Mouse (Mus musculus): Measurements from ENCODE around the gene Plcl2. TPM values are rescaled to one million over a fixed set of nuclear protein-coding genes. Genes with fewer than 3 reads are reported as not detected.
"Not testable (repeated sequence)": the region's sequence is repeated elsewhere in the genome, so short reads cannot be mapped to it uniquely, and the experiment has no call there.

Plcl2 gene
- total RNA-seq, 1 experiment from 2014 or later, result 53.1 TPM

DNA sequence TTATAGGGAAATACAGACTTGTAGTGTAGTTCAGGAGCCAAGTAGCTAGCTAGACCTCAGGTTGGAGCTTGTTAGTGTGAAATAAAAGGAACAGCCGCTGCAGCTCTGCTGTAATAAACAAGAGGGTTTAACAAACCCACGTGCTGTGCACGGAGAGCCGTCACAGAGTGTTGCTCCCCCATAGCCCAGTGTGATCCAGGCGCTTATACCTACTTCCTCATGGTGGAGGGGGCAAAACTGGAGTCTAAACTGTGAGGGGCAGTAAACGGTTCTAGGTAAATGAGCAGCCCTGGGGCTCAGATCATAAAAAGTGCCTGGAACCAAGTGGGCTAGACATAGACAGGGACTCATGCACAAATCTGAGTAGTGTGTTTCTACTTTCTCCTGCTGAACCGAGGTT, 165.4 kb downstream of the Plcl2 start:
- DNase-seq, result no peak

DNA sequence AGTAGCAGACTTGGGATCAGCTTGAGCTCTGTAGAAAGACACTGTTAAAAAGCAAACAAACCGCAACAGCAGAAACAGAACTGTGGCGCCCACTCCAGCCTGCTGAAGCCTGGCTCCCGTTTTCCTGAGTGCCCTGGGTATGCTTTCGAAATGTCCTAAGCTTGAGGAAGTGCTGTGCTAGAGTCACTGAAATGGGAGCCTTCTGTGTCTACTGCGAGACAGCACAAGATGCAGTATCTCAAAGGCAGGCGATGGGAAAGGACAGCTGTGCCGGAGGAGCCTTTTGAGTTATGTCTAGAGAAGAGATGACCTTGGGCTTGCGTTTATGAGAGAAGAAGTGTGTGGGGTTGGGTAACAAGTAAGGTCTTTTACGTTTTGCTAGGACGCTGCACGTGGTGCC, 166.0 kb downstream of the Plcl2 start:
- peak; percentile 22 for DNase-seq

DNA sequence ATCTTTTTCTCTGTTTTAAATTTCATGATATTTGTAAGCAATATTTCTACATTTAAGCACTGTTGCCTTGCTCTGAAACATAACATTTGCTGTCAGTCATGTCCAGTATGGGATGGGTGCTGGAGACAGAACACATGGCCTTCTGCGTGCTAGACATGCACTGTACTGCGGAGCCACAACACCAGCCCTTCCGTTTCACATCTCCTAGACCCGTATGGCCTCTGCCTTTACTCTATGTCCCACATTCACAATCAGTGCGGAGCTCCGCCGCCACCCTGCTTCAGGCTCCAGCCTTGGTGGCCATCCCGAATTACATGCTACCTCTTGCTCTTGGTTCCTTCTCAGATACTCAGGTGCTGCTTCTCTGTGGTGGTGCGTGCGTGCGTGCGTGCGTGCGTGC, 168.1 kb downstream of the Plcl2 start:
- no peak for DNase-seq

DNA sequence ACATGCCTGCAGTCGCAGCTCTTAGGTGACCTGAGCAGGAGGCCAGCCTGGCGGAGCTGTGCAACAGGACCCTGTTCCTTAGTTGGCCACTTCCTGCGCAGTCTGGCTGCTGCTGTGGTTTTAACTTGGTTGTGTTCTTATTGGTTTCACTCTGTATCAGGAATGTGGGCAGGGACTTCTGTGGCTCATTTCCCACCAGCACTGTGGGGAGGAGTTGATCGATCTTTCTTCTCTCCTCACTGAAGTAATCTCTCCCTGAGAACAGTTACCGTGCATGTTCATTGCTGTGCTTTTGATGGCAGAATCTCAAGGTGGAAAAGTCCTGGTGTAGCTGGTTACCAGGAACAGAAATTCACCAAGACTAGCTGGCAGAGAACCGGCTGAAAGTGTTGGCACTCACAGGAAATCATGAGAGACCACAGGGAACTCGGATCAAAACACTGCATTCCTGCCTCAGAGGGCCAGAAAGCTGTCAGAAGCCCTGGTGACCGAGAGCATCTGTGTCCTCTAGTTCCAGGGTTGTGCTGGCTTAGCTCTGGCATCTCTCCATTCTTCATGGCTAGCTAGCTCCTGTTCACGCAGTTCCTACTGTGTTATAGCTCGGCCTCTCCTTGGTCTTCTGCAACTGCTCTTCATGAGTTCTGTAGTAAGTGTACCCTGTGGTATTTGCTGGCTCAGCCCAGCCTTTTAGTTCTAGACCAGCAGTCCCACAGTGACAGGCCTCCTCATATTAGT, 168.9 kb downstream of the Plcl2 start:
- DNase-seq, result peak; percentile 67

DNA sequence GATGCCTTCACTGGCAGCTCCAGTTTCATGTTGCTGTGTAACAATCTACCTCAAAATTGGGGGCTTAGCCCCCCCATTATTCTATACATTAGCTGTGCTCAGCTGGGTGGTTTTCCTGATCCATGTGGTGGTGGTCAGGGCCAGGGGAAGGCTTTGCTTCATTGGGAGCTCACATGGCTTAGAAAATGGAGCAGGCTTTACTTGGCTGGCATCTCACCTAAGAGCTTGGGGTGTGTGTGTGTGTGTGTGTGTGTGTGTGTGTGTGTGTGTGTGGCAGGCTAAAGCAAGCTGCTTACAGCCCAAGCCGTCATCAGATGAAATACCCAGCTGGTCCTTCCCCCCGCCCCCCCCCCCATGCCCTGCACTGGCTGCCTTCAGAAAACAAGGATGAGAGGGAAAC, 169.5 kb downstream of the Plcl2 start:
- DNase-seq, result no peak

DNA sequence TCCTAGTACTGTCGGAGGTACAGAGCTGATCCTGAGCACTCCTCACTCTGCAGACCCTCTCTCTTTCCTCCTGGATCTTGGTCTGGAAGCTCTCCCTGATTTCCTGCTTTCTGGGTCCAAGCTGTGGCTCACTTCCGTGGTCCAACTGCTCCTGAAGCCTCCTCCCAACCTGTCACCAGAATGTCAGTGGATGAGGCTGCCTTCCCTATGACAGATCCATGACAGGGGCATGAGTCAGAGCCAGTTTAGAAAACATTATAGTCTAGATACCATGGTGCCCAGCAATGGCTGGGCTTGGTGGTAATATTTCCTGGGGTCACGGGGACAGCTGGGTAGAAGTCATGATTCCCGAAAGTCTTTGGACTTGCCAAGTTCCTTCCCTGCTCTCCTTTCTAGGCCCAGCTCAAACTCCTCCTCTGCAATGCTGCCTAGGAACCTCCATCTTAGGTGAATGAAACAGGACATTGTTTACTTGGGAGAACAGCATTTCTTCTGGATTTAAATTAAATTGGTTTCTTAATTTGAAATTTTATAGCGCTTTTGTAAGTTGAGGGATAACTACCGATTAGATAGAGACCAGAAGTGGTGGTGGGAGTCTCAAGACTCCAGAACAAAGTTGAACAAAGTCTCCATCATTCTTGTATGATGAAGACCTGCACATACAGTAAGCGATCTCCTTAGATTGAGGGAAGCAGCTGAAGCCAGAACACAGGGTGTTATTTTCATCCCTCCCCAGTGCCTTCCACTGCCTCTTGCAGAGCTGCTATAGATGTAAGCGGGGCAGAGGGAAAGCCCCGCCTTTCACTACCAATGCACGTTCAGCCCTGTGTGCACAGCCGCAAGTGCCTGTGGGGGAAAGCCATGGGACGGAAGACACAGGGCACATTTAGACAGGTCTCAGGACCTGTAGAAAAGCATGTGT, 170.7 kb downstream of the Plcl2 start:
- DNase-seq, result peak; percentile 28

DNA sequence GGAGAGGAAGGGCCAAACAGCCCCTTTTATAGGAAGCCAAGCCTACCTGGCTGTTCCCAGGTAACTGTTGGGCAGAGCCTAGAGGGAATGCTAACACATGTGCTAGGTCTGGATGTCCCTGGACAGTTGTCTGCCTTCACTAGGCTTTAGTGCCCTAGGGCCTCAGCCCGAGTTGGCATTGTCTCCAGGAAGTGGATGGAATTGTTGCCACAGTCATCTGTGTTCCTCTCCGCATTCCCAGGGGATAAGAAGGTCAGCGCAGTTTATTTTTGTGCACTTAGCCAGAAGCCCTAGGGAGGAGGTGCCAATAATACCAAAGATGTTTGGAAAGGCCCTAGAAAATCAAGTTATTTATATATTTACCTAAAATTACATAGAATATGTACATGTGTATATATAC, 173.5 kb downstream of the Plcl2 start:
- DNase-seq, result peak; percentile 71

DNA sequence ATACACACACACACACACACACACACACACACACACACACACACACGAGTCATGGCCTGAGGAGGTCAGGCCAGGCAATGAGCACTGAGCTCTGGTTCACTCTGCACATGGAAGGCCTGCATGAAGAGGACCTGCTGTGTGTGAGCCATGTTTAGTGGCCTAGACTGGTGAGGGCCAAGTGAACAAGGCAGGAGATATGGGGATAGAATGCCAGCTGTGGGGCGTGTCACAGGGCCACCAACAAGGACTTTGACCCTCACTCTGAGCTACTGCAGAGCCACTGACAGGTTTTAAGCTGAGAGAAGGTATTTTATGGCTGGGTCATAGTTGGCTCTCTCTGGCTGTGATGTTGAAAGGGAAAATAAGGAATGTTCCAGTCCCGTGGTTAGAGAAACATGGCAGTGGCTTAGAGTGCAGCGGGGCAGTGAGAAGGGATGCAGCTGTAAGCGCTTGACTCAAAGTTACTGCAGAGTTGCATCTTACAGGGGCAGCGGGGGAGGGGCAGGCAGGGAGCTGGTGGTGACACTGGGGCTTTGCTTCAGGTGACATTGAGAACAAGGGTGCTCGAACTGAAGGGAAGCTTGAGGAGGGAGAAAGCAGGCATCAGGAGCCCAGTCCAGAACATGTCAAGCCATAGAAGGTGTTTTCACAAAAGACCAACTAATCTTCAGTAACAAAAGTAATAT, 175.9 kb downstream of the Plcl2 start:
- DNase-seq, result peak; percentile 37

DNA sequence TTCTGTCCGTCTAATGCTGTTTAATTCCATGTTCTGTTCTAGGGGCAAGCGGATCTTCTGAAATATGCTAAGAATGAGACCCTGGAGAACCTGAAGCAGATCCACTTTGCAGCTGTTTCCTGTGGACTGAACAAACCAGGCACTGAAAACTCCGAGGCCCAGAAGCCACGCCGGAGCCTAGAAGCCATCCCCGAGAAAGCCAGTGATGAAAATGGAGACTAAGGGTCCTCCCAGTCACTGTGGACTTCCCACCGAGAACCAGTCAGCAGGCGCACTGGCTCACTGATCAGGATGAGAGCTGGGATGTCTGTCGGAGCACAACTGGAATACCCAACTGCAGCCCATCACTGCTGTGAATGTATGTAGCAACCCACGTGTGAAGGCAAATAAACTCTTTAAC, 178.5 kb downstream of the Plcl2 start:
- no peak for DNase-seq

DNA sequence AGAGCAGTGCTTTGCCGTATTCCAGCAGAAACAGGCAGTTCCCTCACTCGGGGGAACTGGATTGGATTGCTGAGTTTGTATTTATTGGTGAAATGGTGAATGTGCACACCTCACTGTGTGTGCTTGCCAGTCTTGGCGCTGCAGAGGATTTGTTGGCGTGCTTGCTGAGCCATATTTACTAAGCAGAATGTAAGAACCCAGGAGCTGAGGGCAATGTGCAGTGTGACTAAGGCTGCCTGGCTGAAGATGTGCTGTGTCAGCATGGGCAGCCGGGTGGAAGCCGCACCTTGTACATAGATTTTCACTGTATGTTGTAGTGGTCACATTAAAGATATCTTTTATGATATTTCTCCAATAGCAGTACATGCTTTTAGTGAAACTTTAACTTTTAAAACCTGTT, 178.9 kb downstream of the Plcl2 start:
- DNase-seq, result no peak

DNA sequence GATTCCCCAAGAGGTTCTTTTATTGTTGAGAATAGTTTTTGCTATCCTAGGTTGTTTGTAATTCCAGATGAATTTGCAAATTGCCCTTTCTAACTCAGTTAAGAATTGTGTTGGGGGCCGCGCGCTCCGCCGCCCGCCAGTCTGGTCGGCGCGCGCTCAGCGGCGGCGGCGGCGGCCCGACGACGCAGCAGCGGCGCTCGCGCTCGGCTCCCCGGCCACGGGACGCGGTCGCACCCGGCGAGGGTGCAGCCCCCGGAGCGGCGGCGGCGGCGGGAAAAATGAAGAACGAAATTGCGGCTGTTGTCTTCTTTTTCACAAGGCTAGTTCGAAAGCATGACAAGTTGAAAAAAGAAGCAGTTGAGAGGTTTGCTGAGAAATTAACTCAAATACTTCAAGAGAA, 189.2 kb downstream of the Plcl2 start:
- not testable (repeated sequence) for DNase-seq

DNA sequence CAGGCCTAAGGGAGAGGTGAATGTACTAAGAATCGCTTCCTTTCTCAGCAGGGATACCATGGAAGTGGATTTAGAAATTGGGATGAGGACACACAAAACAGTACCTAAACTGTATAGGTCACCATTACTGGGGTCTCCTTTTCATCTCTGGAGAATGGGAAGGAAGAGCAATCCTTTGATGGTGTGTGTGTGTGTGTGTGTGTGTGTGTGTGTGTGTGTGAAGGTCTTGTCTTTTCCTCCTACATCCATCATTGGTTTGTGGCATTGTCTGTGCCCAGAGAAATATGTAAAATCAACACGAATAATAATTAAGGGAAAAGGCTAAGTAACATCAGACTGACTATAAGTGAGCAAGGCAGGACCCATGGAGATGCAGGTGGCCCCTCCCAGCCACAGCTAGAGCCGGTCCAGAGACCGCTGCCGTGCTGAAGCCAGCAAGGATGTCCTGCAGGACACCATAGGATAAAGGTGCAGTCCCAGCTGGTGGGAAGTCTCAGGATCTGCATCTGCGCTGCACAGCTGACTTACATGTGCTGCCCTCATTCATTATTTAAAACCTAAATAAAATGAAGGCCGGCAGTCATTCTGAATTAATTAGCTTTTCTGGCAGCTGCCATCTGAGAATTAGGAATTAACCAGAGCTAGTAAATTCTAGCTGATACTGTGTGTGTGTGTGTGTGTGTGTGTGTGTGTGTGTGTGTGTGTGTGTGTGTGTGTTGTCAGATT, 201.5 kb downstream of the Plcl2 start:
- DNase-seq, result no peak

DNA sequence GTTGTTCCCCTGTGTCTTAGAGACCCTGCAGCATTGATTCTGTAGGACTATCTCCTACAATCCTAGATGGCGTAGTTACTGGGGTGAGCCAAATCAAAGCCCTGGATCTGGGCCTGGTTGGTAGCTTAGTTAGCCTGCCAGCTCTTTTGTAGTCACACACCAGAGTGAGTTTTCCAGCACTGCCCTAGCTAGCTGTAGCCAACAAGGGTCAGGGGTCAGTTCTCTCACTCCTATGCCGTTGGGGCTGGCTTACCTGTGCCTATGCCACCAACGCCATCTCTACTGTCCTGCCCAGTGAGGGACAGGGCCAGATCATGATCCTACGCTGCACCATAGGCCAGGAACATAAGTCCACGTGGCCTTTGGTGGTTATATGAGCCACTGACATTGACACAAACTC, 208.4 kb downstream of the Plcl2 start:
- DNase-seq, result peak; percentile 19

DNA sequence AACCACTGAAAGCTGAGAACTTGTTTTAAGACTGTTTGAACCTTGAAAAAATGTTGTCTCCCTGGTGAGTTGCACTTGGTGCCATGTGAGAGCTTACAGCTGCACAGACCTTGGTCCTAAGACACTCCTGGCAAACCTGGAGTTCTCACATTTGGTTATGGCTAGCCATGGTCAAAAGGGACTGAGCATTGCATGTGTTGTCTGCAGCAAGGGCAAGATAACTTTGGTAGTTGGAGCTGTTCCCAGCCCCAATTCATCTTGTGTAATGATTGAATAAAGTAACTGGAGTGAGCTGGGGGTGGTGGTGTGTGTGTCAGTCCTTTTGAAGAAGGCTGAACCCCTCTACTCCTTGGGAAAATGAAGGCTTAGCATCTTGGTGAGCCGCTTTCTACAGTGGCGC, 215.2 kb downstream of the Plcl2 start:
- peak; percentile 43 for DNase-seq

DNA sequence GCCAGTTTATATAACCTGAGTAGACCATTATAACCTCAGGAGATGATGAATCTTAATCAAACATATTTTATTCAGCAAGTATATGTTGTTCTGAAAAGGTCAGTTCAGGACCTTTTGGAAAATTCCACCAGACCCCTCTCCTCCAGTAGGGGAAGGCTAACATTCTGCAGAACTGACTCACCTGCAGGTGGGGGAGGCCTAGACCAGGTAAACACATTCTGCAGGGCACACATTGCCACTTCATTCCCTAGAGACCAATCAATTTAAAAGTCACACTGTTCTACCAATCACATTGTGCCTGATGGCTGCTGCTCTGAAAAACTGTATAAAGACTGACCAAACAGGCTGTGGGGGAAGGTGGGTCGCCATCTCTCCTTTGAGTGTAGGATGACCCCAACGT, 217.1 kb downstream of the Plcl2 start:
- no peak for DNase-seq

DNA sequence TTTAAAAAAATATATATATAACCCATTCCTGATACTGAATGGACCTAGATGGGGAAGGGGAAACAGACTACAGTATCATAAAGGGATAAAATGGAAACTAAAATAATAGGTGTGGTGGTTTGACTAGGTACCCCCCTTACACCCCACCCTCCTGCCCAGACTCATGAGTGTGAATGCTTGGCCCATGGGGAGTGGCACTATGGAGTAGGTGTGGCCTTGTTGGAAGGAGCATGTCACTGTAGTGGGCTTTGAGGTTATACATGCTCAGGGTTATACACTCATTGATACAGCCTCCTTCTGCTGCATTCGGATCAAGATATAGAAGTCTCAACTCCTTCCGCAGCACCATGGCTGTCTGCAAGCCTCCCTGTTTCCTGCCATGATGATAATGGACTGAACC, 219.8 kb downstream of the Plcl2 start:
- no peak for DNase-seq

DNA sequence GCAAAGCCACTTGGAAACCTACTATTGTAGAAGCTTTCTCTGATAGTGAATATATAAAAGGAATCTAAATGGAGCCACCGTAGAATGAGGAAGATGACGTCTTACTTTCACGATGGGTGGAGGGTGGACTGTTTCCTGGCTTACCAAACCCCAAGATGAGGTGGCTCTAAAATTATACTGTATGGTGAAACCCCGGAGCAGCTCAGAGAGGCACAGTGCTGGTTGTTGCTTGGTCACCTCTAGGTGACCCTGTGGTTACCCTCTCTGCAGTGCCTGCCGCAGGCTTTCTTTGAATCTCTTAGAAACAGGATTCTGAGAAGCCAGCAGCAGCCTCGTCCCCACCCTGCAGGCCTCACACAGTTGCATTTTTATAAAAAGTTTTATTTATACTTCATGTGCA, 220.4 kb downstream of the Plcl2 start:
- no peak for DNase-seq

DNA sequence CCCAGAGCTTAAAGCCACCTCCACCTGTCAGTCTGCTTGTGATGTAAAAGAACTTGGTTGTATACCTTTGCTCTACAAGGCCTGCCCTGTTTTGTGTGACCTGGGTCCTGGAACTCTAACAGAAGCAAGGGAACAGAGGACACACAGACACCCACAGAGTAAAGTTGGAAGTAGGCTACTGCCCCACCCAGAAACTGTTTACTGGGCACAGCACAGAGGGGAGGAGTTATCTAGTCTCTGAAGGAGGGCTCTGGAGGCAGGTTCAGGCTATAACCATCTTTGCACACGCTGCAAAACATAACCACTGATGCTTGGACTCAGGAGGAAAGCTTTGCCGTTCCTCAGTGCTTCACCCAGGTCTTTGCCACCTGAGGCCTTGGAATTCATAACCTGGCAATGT, 221.7 kb downstream of the Plcl2 start:
- DNase-seq, result no peak

DNA sequence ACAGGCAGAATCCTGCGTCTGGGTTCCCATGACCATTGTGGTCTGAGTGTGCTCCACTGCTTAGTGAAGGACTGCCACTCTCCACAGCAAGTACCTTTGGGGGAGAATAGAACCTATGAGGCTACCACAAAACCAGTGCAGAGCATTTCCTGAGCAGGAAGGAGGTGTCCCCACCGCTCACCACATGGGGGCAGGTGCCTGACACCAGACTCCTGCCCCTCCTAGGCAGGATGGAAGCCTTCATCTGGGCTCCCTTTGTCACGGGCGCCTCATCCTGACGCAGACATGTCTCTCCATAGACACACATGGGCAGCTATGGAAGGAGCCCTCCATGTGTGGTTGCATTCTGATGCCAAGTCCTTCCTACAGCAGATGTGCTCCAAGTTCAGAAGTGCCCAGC, 222.7 kb downstream of the Plcl2 start:
- DNase-seq, result no peak

DNA sequence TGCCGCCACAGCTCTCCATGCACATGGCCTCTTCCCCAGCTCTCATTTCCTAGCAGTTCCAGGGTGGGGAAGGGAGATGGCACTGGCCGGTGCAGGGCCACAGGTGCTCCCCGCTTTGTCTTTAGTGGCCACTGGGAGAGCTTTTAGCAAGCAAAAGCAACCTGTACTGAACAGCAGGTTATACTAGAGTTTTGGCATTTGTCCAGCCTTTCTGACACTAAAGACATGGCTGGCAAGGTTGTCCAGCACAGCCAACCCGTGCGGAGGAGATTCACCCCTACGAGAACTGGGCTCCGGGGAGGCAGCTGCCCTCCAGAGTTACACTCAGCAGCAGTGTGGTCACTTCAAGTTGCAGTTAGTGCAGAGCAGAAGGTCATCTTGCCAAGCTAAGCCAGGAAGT, 224.2 kb downstream of the Plcl2 start:
- DNase-seq, result no peak

DNA sequence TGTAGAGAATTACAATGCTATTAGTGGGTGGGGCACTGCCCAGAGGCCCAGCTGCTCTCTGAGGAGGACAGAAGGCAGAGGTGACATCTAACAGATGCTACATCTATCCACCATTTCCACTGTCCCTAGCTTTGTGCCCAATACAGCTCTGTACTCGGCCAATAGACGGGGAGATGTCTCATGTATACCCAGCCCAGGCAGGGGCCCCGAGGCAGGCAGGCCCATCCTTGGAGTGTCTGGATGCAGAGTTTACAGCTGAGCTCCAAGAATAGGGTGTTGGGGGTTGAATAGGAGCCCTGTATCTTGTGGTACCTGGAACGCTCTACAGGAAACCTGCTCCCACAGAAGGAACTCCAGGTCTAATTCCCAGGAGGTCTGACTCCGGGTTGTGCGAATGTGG, 225.6 kb downstream of the Plcl2 start:
- no peak for DNase-seq

DNA sequence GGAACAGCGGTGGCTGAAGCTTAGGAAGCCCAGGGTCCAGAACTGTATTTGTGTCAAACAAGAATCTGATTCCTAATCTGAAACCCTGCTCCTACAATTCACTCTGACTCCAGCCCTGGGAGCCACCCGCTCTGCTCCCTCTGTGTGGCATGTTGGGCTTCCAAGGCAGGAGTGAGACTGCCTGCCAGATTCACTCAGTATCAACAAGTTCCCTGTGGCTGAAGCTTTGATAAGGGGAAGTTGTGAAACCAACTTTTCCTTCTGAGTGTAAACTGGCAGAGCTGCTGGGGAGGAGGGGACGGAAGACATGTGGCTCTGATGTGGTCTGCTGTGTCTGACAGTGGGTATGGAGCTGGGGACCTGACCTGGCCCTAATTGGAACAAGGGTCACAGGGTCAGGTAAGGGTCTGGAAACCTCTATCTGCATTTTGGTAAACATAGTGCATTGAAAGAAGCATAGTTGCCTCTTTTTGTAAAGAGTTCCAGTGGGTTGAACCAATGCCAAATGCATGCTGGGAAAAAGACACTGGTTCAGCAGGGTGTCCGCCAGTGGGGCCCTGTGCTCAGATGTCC, 226.3 kb downstream of the Plcl2 start:
- peak; percentile 38 for DNase-seq
